Mouse (Mus musculus) heart, adult 2 months (tissue): Measurements from ENCODE around the gene Zfp507.

ENCODE experiments used
- CTCF ChIP-seq: fragments of 200-600 bp; IDR thresholded peaks from 2 replicates; pipeline ENCODE4 v1.8.1; 2022; ENCODE audit warnings: antibody characterized with exemption, mild to moderate bottlenecking, moderate library complexity
- EP300 ChIP-seq: fragments of 200-500 bp; IDR thresholded peaks from 2 replicates; pipeline ENCODE4 v1.6.1; 2011; ENCODE audit warnings: low read depth, low read length, control low read depth; ENCODE audit not compliant: insufficient read depth

- TF ChIP-seq CTCF (no peak), EP300 (no peak)
Measured at GRCm38 (mm10) chr7:35729621-35730031, 73.2 kb downstream of the Zfp507 start.
